Mouse (Mus musculus): ENCODE data around the gene Gadl1. TPM values are rescaled to one million over a fixed set of nuclear protein-coding genes. Genes with fewer than 3 reads are reported as not detected.

The Gadl1 gene
- polyA plus RNA-seq, 1 experiment, result not detected

GRCm38 (mm10) chr9:115887571-115887970 is 21.7 kb upstream of the Gadl1 start:
- Histone ChIP-seq H3K27me3 (replicated peaks) (peaks cover 6% of the 10 kb centered on the region), H3K4me1 (no peaks in the 10 kb centered on the region), H3K36me3 (replicated peaks; ENCODE audit: low read length) (no peaks in the 10 kb centered on the region), H3K4me3 (replicated peaks) (no peak overlapping the region), H3K9me3 (peaks cover 13% of the 10 kb centered on the region)
- TF ChIP-seq FLI1 (IDR thresholded peaks at IDR 0.05; ENCODE audit: low read length) (no peak), GATA1 (IDR thresholded peaks at IDR 0.05; ENCODE audit: borderline replicate concordance, low read length) (no peak)

- no peaks in the 10 kb centered on the region for H3K36me3 ChIP-seq (replicated peaks; ENCODE audit: low read length)
- no peaks in the 10 kb centered on the region for H3K4me1 ChIP-seq
- H3K27me3 ChIP-seq (replicated peaks), result peaks cover 3% of the 10 kb centered on the region
- no peak overlapping the region for H3K4me3 ChIP-seq (replicated peaks)
- H3K9me3 ChIP-seq, result peaks cover 21% of the 10 kb centered on the region
- TF ChIP-seq FLI1 (IDR thresholded peaks at IDR 0.05; ENCODE audit: low read length) (no peak), GATA1 (IDR thresholded peaks at IDR 0.05; ENCODE audit: borderline replicate concordance, low read length) (no peak)
Observed at GRCm38 (mm10) chr9:115893131-115893530, 16.1 kb upstream of the Gadl1 start.

- no peaks in the 10 kb centered on the region for H3K4me1 ChIP-seq
- H3K9me3 ChIP-seq, result peaks cover 17% of the 10 kb centered on the region
- H3K36me3 ChIP-seq (replicated peaks; ENCODE audit: low read length), result no peaks in the 10 kb centered on the region
- peaks cover 3% of the 10 kb centered on the region for H3K27me3 ChIP-seq (replicated peaks)
- no peak overlapping the region for H3K4me3 ChIP-seq (replicated peaks)
- TF ChIP-seq FLI1 (IDR thresholded peaks at IDR 0.05; ENCODE audit: low read length), result no peak
- no peak for TF ChIP-seq GATA1 (IDR thresholded peaks at IDR 0.05; ENCODE audit: borderline replicate concordance, low read length)
Observed at GRCm38 (mm10) chr9:115893947-115894346, 15.3 kb upstream of the Gadl1 start.

GRCm38 (mm10) chr9:115908325-115908724 is 930 bp upstream of the Gadl1 start:
- Histone ChIP-seq H3K4me1 (no peaks in the 10 kb centered on the region), H3K4me3 (replicated peaks) (no peak overlapping the region), H3K27me3 (replicated peaks) (peaks cover 11% of the 10 kb centered on the region), H3K36me3 (replicated peaks; ENCODE audit: low read length) (no peaks in the 10 kb centered on the region), H3K9me3 (0 out of 2 replicates have a peak, but pooled peaks cover 3% of the 10 kb centered on the region)
- TF ChIP-seq FLI1 (IDR thresholded peaks at IDR 0.05; ENCODE audit: low read length), result no peak
- no peak for TF ChIP-seq GATA1 (IDR thresholded peaks at IDR 0.05; ENCODE audit: borderline replicate concordance, low read length)

GRCm38 (mm10) chr9:115914006-115914405 is 4.8 kb downstream of the Gadl1 start:
- TF ChIP-seq GATA1 (IDR thresholded peaks at IDR 0.05; ENCODE audit: borderline replicate concordance, low read length) (no peak), FLI1 (IDR thresholded peaks at IDR 0.05; ENCODE audit: low read length) (no peak)
- Histone ChIP-seq H3K4me1 (no peaks in the 10 kb centered on the region), H3K27me3 (replicated peaks) (peaks cover 15% of the 10 kb centered on the region), H3K9me3 (peaks cover 3% of the 10 kb centered on the region), H3K36me3 (replicated peaks; ENCODE audit: low read length) (no peaks in the 10 kb centered on the region), H3K4me3 (replicated peaks) (no peak overlapping the region)

GRCm38 (mm10) chr9:115915586-115916270 is 6.5 kb downstream of the Gadl1 start:
- Histone ChIP-seq H3K4me1 (no peaks in the 10 kb centered on the region), H3K4me3 (replicated peaks) (no peak overlapping the region), H3K9me3 (peaks cover 11% of the 10 kb centered on the region), H3K36me3 (replicated peaks; ENCODE audit: low read length) (no peaks in the 10 kb centered on the region), H3K27me3 (replicated peaks) (peaks cover 15% of the 10 kb centered on the region)
- TF ChIP-seq GATA1 (IDR thresholded peaks at IDR 0.05; ENCODE audit: borderline replicate concordance, low read length) (no peak), FLI1 (IDR thresholded peaks at IDR 0.05; ENCODE audit: low read length) (no peak)

GRCm38 (mm10) chr9:115919736-115920135 is 10.5 kb downstream of the Gadl1 start:
- H3K36me3 ChIP-seq (replicated peaks; ENCODE audit: low read length), result no peaks in the 10 kb centered on the region
- TF ChIP-seq GATA1 (IDR thresholded peaks at IDR 0.05; ENCODE audit: borderline replicate concordance, low read length) (no peak), FLI1 (IDR thresholded peaks at IDR 0.05; ENCODE audit: low read length) (no peak)
- no peak overlapping the region for H3K4me3 ChIP-seq (replicated peaks)
- peaks cover 11% of the 10 kb centered on the region for H3K9me3 ChIP-seq
- peaks cover 2% of the 10 kb centered on the region for H3K27me3 ChIP-seq (replicated peaks)
- no peaks in the 10 kb centered on the region for H3K4me1 ChIP-seq

- no peaks in the 10 kb centered on the region for H3K4me1 ChIP-seq
- H3K9me3 ChIP-seq, result peaks cover 11% of the 10 kb centered on the region
- H3K27me3 ChIP-seq (replicated peaks), result peaks cover 2% of the 10 kb centered on the region
- H3K4me3 ChIP-seq (replicated peaks), result no peak overlapping the region
- TF ChIP-seq GATA1 (IDR thresholded peaks at IDR 0.05; ENCODE audit: borderline replicate concordance, low read length) (no peak), FLI1 (IDR thresholded peaks at IDR 0.05; ENCODE audit: low read length) (no peak)
- H3K36me3 ChIP-seq (replicated peaks; ENCODE audit: low read length), result no peaks in the 10 kb centered on the region
Observed at GRCm38 (mm10) chr9:115922662-115923061, 13.4 kb downstream of the Gadl1 start.

- Histone ChIP-seq H3K4me3 (replicated peaks) (no peak overlapping the region), H3K4me1 (no peaks in the 10 kb centered on the region), H3K36me3 (replicated peaks; ENCODE audit: low read length) (no peaks in the 10 kb centered on the region), H3K27me3 (replicated peaks) (peaks cover 2% of the 10 kb centered on the region), H3K9me3 (peaks cover 15% of the 10 kb centered on the region)
- TF ChIP-seq FLI1 (IDR thresholded peaks at IDR 0.05; ENCODE audit: low read length), result no peak
- no peak for TF ChIP-seq GATA1 (IDR thresholded peaks at IDR 0.05; ENCODE audit: borderline replicate concordance, low read length)
Observed at GRCm38 (mm10) chr9:115924094-115924493, 14.8 kb downstream of the Gadl1 start.

- peaks cover 31% of the 10 kb centered on the region for H3K9me3 ChIP-seq
- TF ChIP-seq GATA1 (IDR thresholded peaks at IDR 0.05; ENCODE audit: borderline replicate concordance, low read length) (no peak), FLI1 (IDR thresholded peaks at IDR 0.05; ENCODE audit: low read length) (no peak)
- peaks cover 25% of the 10 kb centered on the region for H3K27me3 ChIP-seq (replicated peaks)
- H3K36me3 ChIP-seq (replicated peaks; ENCODE audit: low read length), result no peaks in the 10 kb centered on the region
- H3K4me1 ChIP-seq, result peaks cover 13% of the 10 kb centered on the region
- no peak overlapping the region for H3K4me3 ChIP-seq (replicated peaks)
Observed at GRCm38 (mm10) chr9:115931803-115932202, 22.5 kb downstream of the Gadl1 start.
